Mouse (Mus musculus) liver, postnatal 0 days (tissue): ENCODE data around the gene Srsf3. TPM values are rescaled to one million over a fixed set of nuclear protein-coding genes. Genes with fewer than 3 reads are reported as not detected.

Experiments used
- ATAC-seq: fragments of 200-750 bp; cut with Nextera tagmentation; 2 replicates; pipeline ENCODE4 v1.8.0; 2017; ENCODE audit warnings: mild to moderate bottlenecking, moderate library complexity
- DNase-seq: peaks from one replicate; pipeline ENCODE4 v3.0.0-alpha.2; 2016
- H3K27ac ChIP-seq: fragments of 300-500 bp; sonication (generic); 2 replicates; pipeline ENCODE4 v1.5.1; 2014; ENCODE audit warnings: antibody characterized with exemption, moderate library complexity, mild to moderate bottlenecking, low read depth
- H3K27me3 ChIP-seq: fragments of 300-500 bp; sonication (generic); 2 replicates; pipeline ENCODE4 v1.6.1; 2014; ENCODE audit warnings: low read length, control low read depth, mixed read lengths; ENCODE audit not compliant: insufficient read depth
- H3K36me3 ChIP-seq: fragments of 300-500 bp; sonication (generic); replicated peaks from 2 replicates; pipeline ENCODE4 v1.6.1; 2014; ENCODE audit warnings: mild to moderate bottlenecking, control low read depth, low read length, moderate library complexity, mixed read lengths; ENCODE audit not compliant: insufficient read depth
- H3K4me1 ChIP-seq: fragments of 300-500 bp; sonication (generic); 2 replicates; pipeline ENCODE4 v1.6.1; 2014; ENCODE audit warnings: antibody characterized with exemption, mild to moderate bottlenecking, control low read depth; ENCODE audit not compliant: insufficient read depth
- H3K4me2 ChIP-seq: fragments of 300-500 bp; sonication (generic); 2 replicates; pipeline ENCODE4 v1.6.1; 2014; ENCODE audit warnings: low read depth, mild to moderate bottlenecking, low read length, moderate library complexity, mixed read lengths
- H3K4me3 ChIP-seq: fragments of 300-500 bp; sonication (generic); 2 replicates; pipeline ENCODE4 v1.5.1; 2014; ENCODE audit warnings: low read depth, low read length
- H3K9ac ChIP-seq: fragments of 300-500 bp; sonication (generic); replicated peaks from 2 replicates; pipeline ENCODE4 v1.6.1; 2014; ENCODE audit warnings: mild to moderate bottlenecking, moderate library complexity
- H3K9me3 ChIP-seq: fragments of 300-500 bp; sonication (generic); 2 replicates; pipeline ENCODE4 v1.6.1; 2016; ENCODE audit warnings: mild to moderate bottlenecking, control low read depth, low read length, mixed read lengths
- CTCF ChIP-seq: sonication (generic); IDR thresholded peaks from 2 replicates; pipeline ENCODE4 v1.5.1; 2016; ENCODE audit warnings: antibody characterized with exemption, low read depth
- EP300 ChIP-seq: IDR thresholded peaks from 2 replicates; pipeline ENCODE4 v1.6.1; 2016; ENCODE audit warnings: antibody characterized with exemption, low read depth, mild to moderate bottlenecking
- WGBS: fragments of 180-500 bp; shearing (Covaris S2); extraction: QIAGEN DNeasy Blood & Tissue Kit; methylation state at CpG from one replicate; pipeline ENCODE4 v1.1.7; 2014; ENCODE audit not compliant: insufficient replicate concordance; 5-methylcytosine and 5-hydroxymethylcytosine counted together
- polyA plus RNA-seq: library from polyadenylated mRNA; unstranded; fragments of >200 nt; fragmentation: Nextera tagmentation; extraction: Ambion mirVana; gene quantifications from 2 replicates; pipeline ENCODE4 v1.2.1, GENCODE M21; 2015

Srsf3 gene
- polyA plus RNA-seq, result 163 and 166 TPM in 2 replicates

- peak within 1 kb of the TSS; percentile 80 for H3K4me3 ChIP-seq
- peak within 1 kb of the TSS; percentile 89 for H3K9ac ChIP-seq
- peak; percentile 99 for DNase-seq
- H3K27me3 ChIP-seq, result no peaks in the 10 kb centered on the region
- TF ChIP-seq EP300, result no peak; the same call in 1 of the 2 replicates
- TF ChIP-seq CTCF, result no peak
- peaks cover 18% of the 10 kb centered on the region for H3K4me1 ChIP-seq
- peaks cover 22% of the 10 kb centered on the region for H3K36me3 ChIP-seq
- WGBS, result under 1% methylated on average over 77 of the region's 77 CpGs
- H3K4me2 ChIP-seq, result peak within 1 kb of the TSS; percentile 91
- peak; percentile 95 for ATAC-seq
- peak within 1 kb of the TSS; percentile 98 for H3K27ac ChIP-seq
- no peaks in the 10 kb centered on the region for H3K9me3 ChIP-seq
Observed at GRCm38 (mm10) chr17:29032274-29033069, at the start of gene Srsf3. Gene Srsf3, plus strand, starts transcription at chr17:29032628.

- H3K9ac ChIP-seq, result no peak overlapping the region
- ATAC-seq (no peak), DNase-seq (no peak)
- H3K4me2 ChIP-seq, result no peak overlapping the region
- WGBS, result 88% methylated on average over 1 of the region's 1 CpGs
- H3K4me1 ChIP-seq, result no peaks in the 10 kb centered on the region; the same call in none of the 2 replicates
- TF ChIP-seq EP300 (no peak), CTCF (no peak)
- peaks cover 63% of the 10 kb centered on the region for H3K36me3 ChIP-seq
- no peak overlapping the region for H3K4me3 ChIP-seq
- H3K27ac ChIP-seq, result no peak overlapping the region; the same call in 1 of the 2 replicates
- H3K9me3 ChIP-seq, result no peaks in the 10 kb centered on the region
- no peaks in the 10 kb centered on the region for H3K27me3 ChIP-seq
Observed at GRCm38 (mm10) chr17:28984724-28985420, 47.6 kb upstream of the Srsf3 start.

GRCm38 (mm10) chr17:28986833-28987232 lies 45.6 kb upstream of the Srsf3 start:
- no peak overlapping the region for H3K27ac ChIP-seq
- no peaks in the 10 kb centered on the region for H3K27me3 ChIP-seq
- no peaks in the 10 kb centered on the region; the same call in 1 of the 2 replicates for H3K4me1 ChIP-seq
- TF ChIP-seq CTCF (peak; percentile 74), EP300 (no peak)
- H3K4me3 ChIP-seq, result no peak overlapping the region
- no peaks in the 10 kb centered on the region for H3K9me3 ChIP-seq
- peaks cover 77% of the 10 kb centered on the region for H3K36me3 ChIP-seq
- ATAC-seq (no peak), DNase-seq (no peak)
- no peak overlapping the region; the same call in 1 of the 2 replicates for H3K9ac ChIP-seq
- H3K4me2 ChIP-seq, result no peak overlapping the region

- Histone ChIP-seq H3K27me3 (no peaks in the 10 kb centered on the region), H3K36me3 (peaks cover 76% of the 10 kb centered on the region), H3K4me2 (no peak overlapping the region), H3K4me3 (no peak overlapping the region), H3K27ac (no peak overlapping the region), H3K9me3 (no peaks in the 10 kb centered on the region), H3K9ac (no peak overlapping the region), H3K4me1 (no peaks in the 10 kb centered on the region)
- ATAC-seq (no peak; the same call in 1 of the 2 replicates), DNase-seq (peak; percentile 43)
- TF ChIP-seq EP300 (no peak), CTCF (peak; percentile 88)
- WGBS, result 49% methylated on average over 4 of the region's 4 CpGs
Observed at GRCm38 (mm10) chr17:28987713-28988112, 44.7 kb upstream of the Srsf3 start.

GRCm38 (mm10) chr17:28988291-28988690 lies 44.1 kb upstream of the Srsf3 start:
- Histone ChIP-seq H3K4me2 (no peak overlapping the region), H3K27ac (no peak overlapping the region), H3K4me3 (no peak overlapping the region), H3K36me3 (peaks cover 73% of the 10 kb centered on the region), H3K9ac (no peak overlapping the region), H3K9me3 (no peaks in the 10 kb centered on the region), H3K4me1 (no peaks in the 10 kb centered on the region), H3K27me3 (no peaks in the 10 kb centered on the region)
- WGBS, result 88% methylated on average over 4 of the region's 4 CpGs
- DNase-seq (no peak), ATAC-seq (no peak)
- no peak for TF ChIP-seq EP300
- TF ChIP-seq CTCF, result no peak

- Histone ChIP-seq H3K4me2 (no peak overlapping the region), H3K27me3 (no peaks in the 10 kb centered on the region), H3K27ac (no peak overlapping the region), H3K9ac (no peak overlapping the region), H3K36me3 (peaks cover 66% of the 10 kb centered on the region), H3K4me1 (no peaks in the 10 kb centered on the region), H3K9me3 (no peaks in the 10 kb centered on the region), H3K4me3 (no peak overlapping the region)
- WGBS, result 68% methylated on average over 3 of the region's 3 CpGs
- DNase-seq (no peak), ATAC-seq (no peak)
- TF ChIP-seq EP300 (no peak), CTCF (no peak)
Observed at GRCm38 (mm10) chr17:28988996-28989395, 43.4 kb upstream of the Srsf3 start.
